Mouse (Mus musculus): ENCODE data around the gene Zfp329.
A peak's percentile ranks its signal among the peaks of the same experiment; 100 is the strongest.
"Not testable (repeated sequence)": the region's sequence is repeated elsewhere in the genome, so short reads cannot be mapped to it uniquely, and the experiment has no call there.

Zfp329 gene

DNA sequence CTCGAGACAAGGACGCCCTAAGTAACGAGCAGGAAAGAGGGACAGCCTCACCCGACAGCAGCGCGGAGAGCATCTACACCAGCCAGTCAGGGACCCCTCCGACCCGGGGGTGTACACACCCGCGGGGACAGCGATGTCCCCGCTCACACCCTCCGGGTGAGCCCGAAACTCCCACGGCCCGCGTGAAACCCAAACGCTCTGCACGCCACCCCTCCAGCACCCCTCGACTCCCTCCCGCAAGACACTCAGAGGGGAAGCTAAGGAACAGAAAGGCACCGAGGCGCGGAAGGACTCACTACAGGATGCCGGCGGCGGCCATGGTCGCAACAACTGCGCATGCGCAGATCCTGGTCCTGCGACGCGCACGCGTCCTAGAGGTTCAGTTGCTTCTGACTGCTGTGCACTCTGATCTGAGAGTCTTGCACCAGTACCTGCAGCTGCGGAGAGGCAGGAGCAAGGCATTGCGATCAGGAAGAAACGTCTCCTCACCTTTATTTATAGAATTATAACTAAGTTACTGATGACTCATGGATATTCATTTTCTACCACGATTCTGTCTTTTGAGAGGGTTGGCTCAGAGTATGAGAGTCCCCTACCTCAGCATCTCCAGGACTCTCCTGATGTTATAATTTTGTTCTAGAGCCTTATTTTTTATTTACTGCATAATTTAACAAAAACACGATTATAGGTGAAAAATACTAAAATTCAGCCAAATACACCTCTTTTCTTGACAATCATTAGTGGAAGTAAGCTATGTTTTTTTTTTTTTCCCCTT is at the start of gene Zfp329:
Zfp329 (minus strand) TSS at position 338 of the 775 bp plus-strand sequence.
- peak; percentile 82 for DNase-seq (ENCODE audit: low read depth)

DNA sequence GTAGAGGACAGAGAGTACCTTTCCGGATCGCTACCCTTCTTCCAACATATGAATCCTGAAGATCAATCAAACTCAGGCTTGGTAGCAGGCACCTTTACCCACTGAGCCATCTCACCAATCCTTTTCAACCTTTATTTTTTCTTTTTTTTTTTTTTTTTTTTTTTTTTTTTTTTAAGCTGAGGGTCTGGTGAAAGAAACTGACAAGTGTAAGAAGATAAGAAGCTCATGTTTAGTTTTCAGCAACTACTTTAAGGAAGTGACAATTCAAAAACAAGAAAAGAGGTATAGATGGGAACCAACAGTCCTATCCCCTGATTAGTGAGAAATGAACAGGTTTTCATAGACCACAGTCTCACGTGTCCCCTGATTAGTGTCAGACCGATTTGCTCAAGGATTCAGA is 17.1 kb upstream of the Zfp329 start:
- no peak for DNase-seq (ENCODE audit: low read depth)

DNA sequence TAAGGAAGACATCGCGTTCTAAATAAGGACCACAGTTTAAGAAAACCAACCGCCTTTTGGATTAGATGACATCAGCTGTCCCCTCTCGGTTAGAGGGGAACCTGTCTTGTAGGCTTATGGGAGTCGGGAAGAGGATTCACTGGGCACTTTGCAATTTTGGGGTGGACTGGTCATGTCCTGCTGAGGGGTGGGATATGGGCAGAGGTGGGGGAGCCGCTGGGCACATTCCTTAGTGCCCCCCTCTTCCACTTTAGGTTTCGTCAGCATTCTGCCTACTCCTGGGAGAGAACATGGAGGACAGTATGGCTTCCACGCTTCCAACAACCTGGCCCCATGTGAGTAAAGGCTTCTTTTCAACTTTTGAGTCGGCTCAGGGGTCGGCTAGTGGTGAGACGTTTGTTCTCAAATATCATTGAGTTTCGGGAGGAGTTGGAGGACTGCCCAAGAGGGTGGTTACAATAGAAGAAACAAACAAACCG is 16.6 kb upstream of the Zfp329 start:
- no peak for DNase-seq (ENCODE audit: low read depth)

DNA sequence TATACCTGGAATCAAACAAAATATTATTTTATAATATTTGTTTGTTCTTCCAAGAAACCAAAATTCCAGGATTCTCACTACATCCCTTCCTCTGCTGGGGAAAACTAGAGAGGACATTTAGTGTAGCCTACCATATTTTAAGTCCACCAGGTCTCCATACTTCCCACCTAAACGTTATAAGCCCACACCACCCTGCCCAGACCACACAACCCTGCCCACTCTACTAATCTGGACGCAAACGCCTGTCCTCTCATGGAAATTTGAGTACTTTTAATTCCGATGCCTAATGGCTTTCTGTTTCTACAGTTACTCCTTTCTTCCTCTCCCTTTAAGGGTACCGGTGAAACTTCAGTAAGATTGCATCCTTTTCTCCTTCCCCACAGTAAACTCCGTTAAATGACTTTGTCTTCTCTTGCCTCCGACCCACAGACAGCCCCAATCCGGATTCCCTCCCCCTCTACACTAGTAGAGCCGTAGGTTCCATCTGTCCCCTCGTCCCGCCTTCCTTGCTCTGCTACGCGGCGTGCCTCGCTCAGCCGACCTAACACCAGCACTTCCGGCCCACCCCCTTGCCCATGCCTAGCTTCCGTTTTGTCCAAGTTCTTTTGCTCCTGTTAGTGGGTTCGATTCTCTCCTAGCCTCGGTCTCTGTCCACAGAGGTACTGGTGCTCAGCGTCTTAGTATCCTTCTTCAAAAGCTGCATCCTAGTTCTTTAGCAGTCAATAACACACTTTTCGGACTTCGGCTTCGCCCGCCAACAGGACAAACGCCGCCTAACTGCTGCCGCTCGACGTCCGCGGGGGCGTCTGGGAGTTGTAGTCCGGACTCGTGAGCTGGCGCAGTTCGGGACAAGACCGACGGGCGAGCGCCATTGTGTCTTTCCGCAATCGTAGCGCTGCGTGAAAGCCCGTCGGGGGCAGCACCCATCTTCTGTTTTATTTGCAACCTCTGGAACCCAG is 15.8 kb upstream of the Zfp329 start, which contains the start of gene Zfp110:
Zfp110 (plus strand) TSS at position 600 of the 959 bp plus-strand sequence.
- peak; percentile 81 for DNase-seq (ENCODE audit: low read depth)

DNA sequence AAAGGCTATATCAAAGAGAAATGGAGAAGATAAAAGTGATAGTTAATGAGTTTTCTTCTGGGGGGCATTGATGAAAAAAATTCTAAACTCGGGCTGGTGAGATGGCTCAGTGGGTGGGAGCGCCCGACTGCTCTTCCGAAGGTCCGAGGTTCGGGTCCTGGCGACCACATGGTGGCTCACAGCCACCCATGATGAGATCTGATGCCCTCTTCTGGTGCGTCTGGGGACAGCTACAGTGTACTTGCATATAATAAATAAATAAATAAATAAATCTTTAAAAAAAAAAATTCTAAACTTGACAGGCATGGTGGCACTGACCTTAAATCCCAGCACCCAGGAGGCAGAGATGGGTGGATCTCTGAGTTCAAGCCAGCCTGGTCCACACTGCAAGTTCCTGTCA is 3.1 kb downstream of the Zfp329 start:
- no peak for DNase-seq (ENCODE audit: low read depth)

DNA sequence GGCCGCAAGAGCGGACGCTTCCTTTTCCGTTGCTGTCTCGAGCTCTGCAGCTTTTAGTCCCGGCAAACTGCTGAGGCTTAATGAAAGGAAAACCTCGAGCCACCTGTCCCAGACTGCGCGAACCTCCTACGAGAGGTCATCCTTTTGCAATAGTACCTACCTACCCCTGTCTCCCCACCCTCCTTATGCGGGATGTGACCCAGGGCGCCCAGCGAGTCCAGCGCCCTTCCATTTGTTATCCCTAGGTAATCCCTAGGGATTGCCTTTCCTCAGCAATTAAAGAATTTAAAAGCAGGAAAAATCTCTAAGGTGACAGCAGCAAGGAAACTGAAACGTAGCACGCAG is 15.0 kb downstream of the Zfp329 start:
- no peak for DNase-seq (ENCODE audit: low read depth)

DNA sequence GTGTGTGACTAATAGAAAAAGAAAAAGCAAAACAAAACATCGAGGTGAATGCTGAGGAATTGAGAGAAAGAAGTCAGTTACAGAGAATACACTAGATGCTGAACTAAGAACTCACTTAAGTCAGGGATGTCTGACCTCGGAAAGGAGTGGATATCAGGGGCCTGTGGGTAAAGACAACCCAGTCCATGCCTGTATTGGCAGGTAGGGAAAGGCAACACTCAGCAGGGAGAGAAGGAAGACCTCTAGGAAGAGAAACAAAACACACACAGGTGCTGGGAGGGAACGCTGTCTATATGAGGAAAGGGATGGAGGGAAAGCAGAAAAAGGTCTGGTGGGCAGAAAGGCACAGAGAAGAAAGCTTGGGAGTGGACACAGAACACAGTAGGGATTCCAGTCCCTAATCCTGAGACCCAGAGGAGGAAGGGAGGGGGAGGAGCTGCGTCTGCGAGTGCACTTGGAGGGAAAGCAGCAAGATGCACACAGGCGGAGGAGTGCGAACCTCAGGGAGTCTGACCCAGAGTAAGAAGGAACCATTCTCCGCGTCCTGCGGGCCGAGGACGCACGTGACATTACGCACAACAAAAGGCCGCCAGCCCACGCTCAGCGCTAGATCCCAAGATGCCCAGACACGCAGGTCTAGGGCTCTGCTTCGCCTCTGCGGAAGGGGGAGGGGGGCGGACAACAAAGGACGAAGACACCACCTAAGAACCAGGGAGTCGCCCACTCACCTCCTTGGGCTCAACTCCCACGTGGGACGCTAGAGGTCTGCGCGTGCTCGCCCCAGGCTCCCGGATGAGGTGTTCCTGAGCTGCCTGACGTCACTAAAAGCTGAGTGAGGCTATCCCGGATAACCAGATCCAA is 15.6 kb downstream of the Zfp329 start, which contains the start of gene Zscan18:
Zscan18 (minus strand) TSS at position 770 of the 861 bp plus-strand sequence.
- peak; percentile 52 for DNase-seq (ENCODE audit: low read depth)

DNA sequence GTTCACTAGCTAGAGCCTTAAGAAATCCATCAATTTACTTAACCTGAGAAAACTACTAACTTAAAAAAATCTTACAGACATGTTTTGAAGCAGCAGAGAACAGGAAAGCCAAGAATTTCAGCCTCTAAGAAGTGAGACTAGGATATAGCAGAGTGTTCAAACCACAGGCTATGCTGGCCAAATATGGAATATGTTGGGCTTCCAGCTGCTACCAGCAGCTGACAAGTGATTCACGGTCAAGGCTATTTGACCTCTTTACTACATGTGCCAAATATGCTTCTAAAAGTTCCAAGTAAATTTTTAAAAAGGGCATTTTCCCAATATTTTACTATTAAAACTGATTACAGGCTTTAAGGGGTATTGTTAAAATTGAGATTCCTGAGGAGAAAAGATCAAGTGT is 19.1 kb downstream of the Zfp329 start:
- DNase-seq (ENCODE audit: low read depth), result no peak

DNA sequence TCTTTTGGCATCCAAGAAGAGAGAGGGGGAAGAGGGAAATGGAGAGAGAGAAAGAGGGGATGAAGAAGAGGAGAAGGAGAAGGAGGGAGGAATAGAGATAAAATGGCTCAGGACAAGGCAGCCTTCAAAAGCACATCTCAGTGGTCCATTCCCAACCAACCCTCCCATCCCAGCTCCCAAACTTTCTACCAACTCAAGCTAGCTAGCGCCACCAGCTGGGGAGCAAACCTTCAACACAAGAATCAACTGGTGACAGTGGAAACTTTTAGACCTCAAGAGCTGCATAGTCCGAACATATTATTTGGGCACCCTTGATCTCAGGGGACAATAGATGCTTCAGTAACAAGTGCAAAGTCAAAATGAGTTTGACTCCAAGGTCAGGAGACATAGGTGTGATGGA is 20.7 kb downstream of the Zfp329 start:
- DNase-seq (ENCODE audit: low read depth), result no peak

DNA sequence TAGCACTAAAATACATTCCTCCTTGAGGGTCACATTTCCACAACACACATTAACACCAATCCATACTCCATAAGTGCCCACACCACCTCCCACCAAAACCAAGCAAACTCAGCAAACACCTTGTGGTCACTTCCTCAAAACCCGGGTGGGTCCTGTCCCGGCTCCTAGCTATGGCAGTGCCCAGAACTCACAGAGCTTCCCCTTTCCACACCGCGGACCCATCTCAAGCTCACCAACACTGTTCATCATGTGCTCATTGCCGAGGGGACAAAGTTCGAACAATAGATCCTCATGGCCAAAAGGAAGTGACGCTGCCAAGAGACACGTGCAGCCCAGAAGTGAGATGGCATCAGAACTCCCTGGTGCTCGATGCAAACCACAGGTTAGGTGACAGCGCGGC is 26.0 kb downstream of the Zfp329 start:
- DNase-seq (ENCODE audit: low read depth), result not testable (repeated sequence)

DNA sequence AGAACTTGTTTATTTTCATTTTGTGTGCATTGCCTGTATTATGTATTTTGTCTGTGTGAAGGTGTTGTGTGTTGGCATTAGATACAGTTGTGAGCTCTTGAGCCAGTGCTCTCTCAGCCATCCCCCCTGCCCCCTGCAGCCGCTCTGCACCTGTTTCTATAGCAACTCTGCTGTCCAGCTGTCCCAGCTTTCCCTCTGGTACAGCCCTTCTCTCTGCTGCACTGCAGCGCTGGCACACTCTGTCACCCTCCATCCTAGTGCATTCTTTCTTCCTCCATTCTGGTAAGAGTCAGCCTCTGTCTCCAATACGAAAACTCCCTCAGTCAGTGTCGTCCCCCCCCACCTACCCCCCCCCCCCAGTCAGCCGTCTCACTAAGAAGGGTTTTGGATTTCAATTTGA is 30.6 kb downstream of the Zfp329 start:
- no peak for DNase-seq (ENCODE audit: low read depth)

DNA sequence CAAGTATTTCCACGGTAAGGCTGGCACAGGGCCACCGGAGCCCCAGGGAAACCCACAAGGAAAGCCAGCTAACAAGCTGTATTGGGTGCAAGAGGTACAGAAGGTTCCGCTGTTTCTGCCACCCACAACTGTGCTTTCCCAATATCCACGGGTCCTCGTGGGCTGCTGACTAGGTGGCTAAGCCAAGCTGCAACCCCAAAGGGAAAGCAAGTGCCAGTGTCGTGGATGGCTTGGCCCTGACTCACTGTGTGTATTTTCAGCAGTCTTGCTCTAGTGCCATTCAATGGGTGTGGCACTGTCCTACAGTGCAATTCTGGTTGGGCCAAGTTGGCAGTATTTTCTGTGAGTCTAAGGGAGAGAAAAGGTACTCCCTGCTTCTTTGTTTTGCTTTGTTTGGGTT is 31.3 kb downstream of the Zfp329 start:
- DNase-seq (ENCODE audit: low read depth), result no peak

DNA sequence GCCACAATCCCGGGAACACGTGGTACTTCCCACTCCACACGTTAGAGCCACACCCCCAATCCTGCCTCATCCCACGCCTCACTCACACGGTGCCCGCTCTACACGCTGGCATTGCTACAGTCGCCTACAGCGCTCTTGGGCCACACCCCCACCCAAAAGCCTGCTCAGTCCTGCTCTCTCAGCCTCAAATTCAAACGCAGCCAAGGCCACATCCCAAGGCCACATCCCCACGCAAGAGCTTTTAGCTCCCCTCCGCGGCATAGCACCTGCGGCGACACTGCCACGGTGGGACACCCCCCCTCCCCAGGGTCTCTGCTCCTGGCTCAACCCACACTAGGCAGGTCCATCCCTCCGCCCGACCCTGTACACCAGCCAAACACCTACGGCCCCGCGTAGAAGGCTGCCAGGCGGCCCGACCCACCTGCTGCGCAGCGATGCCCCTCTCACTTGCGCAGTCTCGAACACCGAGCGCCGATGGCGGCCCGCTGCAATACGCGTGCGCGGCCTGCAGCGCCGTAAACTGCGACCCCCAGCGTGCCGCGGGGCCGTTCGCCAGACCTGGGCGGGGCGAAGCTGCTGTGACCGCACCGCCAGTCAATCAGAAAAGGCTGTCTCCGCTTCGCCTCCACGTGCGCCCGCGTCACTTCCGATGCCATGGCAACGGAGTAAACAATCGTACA is 38.4 kb downstream of the Zfp329 start:
- peak; percentile 43 for DNase-seq (ENCODE audit: low read depth)

DNA sequence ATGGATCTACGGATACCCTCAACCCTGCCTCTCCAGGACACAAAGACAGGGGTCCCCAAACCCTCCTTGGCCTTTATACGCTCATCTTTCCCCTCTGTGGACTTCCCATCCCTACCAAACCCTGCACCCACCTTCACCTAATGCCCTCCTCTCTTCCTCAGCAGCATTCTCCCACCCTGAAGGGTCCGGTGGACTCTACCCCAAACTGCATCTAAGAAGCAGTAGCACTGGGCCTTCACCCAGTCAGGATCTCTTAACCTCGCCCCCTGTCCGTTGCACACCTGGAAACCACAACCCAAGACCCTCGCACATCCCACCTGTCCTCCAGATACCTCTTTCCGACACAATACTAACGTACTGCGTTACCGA is 38.9 kb downstream of the Zfp329 start:
- no peak for DNase-seq (ENCODE audit: low read depth)

DNA sequence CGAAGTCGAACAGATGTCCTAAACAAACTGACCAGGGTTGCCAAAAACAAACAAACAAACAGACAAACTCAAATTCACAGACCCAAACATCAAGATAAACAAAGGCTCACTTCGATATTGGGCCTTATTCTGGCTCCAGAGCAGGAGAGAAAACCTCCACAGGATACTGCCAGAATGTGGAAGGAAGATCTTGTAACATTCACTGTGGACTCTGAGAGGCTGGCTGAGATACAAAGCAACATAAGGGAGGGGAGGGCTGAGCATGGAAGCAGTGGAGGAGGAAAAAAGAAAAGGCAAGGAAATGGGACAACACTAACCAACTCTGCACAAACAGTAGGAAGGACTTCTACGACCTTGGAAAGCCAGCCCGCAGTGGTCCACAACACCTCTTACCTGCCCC is 39.5 kb downstream of the Zfp329 start:
- DNase-seq (ENCODE audit: low read depth), result no peak

DNA sequence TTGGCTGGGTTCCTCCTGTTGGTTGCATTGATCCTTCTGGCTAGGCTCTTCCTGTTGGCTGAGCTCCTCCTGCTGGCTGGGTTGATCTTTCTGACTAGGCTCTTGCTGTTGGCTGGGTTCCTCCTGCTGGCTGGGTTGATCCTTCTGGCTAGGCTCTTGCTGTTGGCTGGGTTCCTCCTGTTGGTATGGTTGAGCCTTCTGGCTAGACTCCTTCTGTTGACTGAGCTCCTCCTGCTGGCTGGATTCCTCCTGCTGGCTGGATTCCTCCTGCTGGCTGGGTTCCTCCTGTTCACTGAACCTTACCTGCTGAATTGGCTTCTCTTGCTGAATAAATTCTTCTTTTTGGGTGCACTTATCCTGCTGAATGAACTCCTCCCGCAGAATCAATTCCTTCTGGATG is 44.1 kb downstream of the Zfp329 start:
- no peak for DNase-seq (ENCODE audit: low read depth)

DNA sequence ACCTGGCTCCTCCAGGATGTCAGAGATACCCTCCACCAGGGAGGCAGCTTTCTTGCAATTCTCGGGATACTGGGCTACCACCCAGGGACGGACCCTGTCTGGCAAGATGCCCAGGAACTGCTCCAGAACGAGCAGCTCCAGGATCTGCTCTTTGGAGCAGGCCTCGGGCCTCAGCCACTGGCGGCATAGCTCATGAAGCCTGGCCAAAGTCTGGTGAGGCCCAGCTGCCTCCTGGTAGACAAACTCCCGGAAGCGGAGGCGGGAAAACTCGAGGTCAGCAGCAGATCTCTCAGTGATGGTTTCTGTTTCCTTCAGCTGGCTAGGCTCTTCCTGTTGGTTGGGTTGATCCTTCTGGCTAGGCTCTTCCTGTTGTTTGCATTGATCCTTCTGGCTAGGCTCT is 44.5 kb downstream of the Zfp329 start:
- DNase-seq (ENCODE audit: low read depth), result no peak
